Mouse (Mus musculus) heart, adult 2 months (tissue): ENCODE measurements around the gene Hagh. TPM values are rescaled to one million over a fixed set of nuclear protein-coding genes. Genes with fewer than 3 reads are reported as not detected.

Experiments
- DNase-seq, 2 experiments: peaks; one replicate each; pipeline ENCODE4 v3.0.0; 2021
- H3K27ac ChIP-seq: fragments of 200-600 bp; 2 replicates; pipeline ENCODE4 v1.8.1; 2022
- H3K27me3 ChIP-seq: fragments of 200-500 bp; 2 replicates; pipeline ENCODE4 v1.6.1; 2012; ENCODE audit warnings: mild to moderate bottlenecking, low read length, inconsistent platforms, mixed read lengths; ENCODE audit not compliant: control insufficient read depth, insufficient read depth
- H3K36me3 ChIP-seq: fragments of 200-500 bp; 2 replicates; pipeline ENCODE4 v1.6.1; 2012; ENCODE audit warnings: low read length, inconsistent platforms; ENCODE audit not compliant: control insufficient read depth, insufficient read depth
- H3K4me1 ChIP-seq: fragments of 200-500 bp; 2 replicates; pipeline ENCODE4 v1.6.1; 2011; ENCODE audit warnings: low read length; ENCODE audit not compliant: control insufficient read depth, insufficient read depth
- H3K4me3 ChIP-seq: fragments of 200-600 bp; 2 replicates; pipeline ENCODE4 v1.8.1; 2022
- H3K79me2 ChIP-seq: fragments of 200-500 bp; replicated peaks from 2 replicates; pipeline ENCODE4 v1.6.1; 2012; ENCODE audit warnings: mild to moderate bottlenecking, inconsistent platforms, low read length, moderate library complexity, mixed read lengths; ENCODE audit not compliant: control insufficient read depth, insufficient read depth
- H3K9ac ChIP-seq: fragments of 200-500 bp; 2 replicates; pipeline ENCODE4 v1.6.1; 2012; ENCODE audit warnings: low read depth, mild to moderate bottlenecking, control low read depth, inconsistent platforms, low read length, mixed read lengths
- CTCF ChIP-seq: fragments of 200-600 bp; IDR thresholded peaks from 2 replicates; pipeline ENCODE4 v1.8.1; 2022; ENCODE audit warnings: antibody characterized with exemption, mild to moderate bottlenecking, moderate library complexity
- EP300 ChIP-seq: fragments of 200-500 bp; IDR thresholded peaks from 2 replicates; pipeline ENCODE4 v1.6.1; 2011; ENCODE audit warnings: low read depth, low read length, control low read depth; ENCODE audit not compliant: insufficient read depth
- POLR2A ChIP-seq: fragments of 200-500 bp; IDR thresholded peaks from 2 replicates; pipeline ENCODE4 v1.6.1; 2011; ENCODE audit warnings: mild to moderate bottlenecking, low read depth, low read length, control low read depth; ENCODE audit not compliant: insufficient read depth
- WGBS: fragments of 180-500 bp; shearing (Covaris S2); methylation state at CpG from one replicate; pipeline ENCODE4 v1.1.7; 2018; 5-methylcytosine and 5-hydroxymethylcytosine counted together
- intact Hi-C: fragments of 180-260 bp; cut with DNase I; formaldehyde crosslinking; loops from one replicate; pipeline ENCODE4 v1.15.1; 2025
- polyA plus RNA-seq: library from polyadenylated mRNA; depleted of rRNA; stranded (reverse); fragments of >200 nt; gene quantifications from 2 replicates; pipeline ENCODE4 v1.2.3, GENCODE M21; 2012
- total RNA-seq, 2 experiments: library from RNA; stranded (reverse); gene quantifications; 2 replicates each; pipeline ENCODE4 v1.2.3; 2021

Gene Hagh
- total and polyA plus RNA-seq, 3 experiments: 85.8 to 133 (median 89.5) TPM

DNA sequence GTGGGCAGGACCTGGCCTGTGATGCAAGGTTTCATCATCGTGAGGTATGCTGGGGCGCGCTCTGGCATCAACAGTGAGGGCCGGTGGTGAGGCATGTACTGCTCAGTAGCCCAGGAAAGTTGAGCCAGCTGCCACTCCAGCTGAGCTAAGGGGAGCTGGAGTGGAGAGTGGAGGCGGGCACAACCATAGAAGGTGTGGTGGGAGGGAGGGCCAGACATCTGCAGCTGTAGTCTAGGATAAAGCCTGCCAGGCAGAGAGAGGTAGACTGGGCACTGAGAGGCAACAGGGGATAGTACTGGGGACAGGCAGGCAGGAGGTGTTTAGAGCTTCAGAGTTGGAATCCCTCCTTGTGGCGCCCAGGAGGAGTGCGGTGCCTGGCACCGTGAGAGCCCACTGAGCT, 20.1 kb downstream of the Hagh start:
- Histone ChIP-seq H3K4me3 (no peak overlapping the region), H3K36me3 (no peaks in the 10 kb centered on the region), H3K27ac (no peak overlapping the region), H3K4me1 (no peaks in the 10 kb centered on the region; the same call in 1 of the 2 replicates), H3K9ac (no peak overlapping the region), H3K27me3 (no peaks in the 10 kb centered on the region), H3K79me2 (no peaks in the 10 kb centered on the region)
- no peak for DNase-seq
- TF ChIP-seq POLR2A (no peak), CTCF (no peak), EP300 (no peak)
- 88% methylated on average over 8 of the region's 8 CpGs for WGBS
- intact Hi-C loops: no loop called here

DNA sequence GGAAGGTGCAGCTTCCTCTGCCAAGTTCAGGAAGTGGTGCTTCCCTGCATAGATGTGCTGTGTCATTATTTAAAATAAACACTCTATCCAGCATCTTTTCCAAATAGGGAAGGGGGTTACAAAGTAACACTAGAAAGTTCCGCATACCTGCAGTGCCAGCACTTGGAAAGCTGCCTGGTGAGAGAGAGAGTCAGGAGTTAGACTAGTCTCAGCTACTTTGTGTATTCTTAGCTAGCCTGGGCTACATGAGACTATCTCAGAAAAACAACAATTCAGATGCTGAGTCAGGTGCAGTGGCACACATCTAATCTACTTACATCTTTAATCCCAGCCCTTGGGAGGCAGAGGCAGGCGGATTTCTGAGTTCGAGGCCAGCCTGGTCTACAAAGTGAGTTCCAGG, 21.8 kb downstream of the Hagh start:
- Histone ChIP-seq H3K27ac (no peak overlapping the region), H3K9ac (no peak overlapping the region), H3K36me3 (no peaks in the 10 kb centered on the region), H3K27me3 (no peaks in the 10 kb centered on the region), H3K79me2 (no peaks in the 10 kb centered on the region), H3K4me3 (no peak overlapping the region), H3K4me1 (no peaks in the 10 kb centered on the region; the same call in 1 of the 2 replicates)
- DNase-seq: no peak
- 90% methylated on average over 3 of the region's 3 CpGs for WGBS
- TF ChIP-seq POLR2A: no peak
- no peak for TF ChIP-seq EP300
- TF ChIP-seq CTCF: no peak
- intact Hi-C loops: no loop called here

DNA sequence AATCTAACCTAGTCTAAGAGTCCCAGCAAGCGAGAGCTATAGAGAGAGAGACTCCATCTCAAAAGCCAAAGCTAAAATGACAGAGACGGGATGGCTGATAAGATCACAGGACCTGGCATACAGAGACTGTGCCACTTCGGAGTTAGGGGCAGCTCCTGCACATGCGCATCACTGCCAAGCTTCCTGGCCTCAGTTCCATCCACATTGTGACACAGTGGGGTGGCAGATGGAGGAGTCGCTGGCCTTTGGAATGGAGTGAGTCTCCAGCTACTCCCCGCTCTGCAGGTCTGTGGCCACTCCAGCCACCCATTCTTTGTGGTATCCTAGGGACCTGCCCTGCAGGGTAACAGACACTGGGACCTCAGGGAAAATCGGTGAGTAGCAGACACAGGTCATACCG, 25.8 kb downstream of the Hagh start, which contains the start of gene Igfals:
TSS of gene Igfals (plus strand) at position 222 of the 400 bp plus-strand sequence.
- Histone ChIP-seq H3K36me3 (no peaks in the 10 kb centered on the region), H3K79me2 (no peaks in the 10 kb centered on the region), H3K4me3 (no peak within 1 kb of the TSS), H3K4me1 (no peaks in the 10 kb centered on the region), H3K27me3 (no peaks in the 10 kb centered on the region), H3K27ac (no peak within 1 kb of the TSS), H3K9ac (no peak within 1 kb of the TSS)
- TF ChIP-seq CTCF (no peak), POLR2A (no peak), EP300 (no peak)
- no peak for DNase-seq
- 89% methylated on average over 8 of the region's 8 CpGs for WGBS
- intact Hi-C loops: no loop called here

DNA sequence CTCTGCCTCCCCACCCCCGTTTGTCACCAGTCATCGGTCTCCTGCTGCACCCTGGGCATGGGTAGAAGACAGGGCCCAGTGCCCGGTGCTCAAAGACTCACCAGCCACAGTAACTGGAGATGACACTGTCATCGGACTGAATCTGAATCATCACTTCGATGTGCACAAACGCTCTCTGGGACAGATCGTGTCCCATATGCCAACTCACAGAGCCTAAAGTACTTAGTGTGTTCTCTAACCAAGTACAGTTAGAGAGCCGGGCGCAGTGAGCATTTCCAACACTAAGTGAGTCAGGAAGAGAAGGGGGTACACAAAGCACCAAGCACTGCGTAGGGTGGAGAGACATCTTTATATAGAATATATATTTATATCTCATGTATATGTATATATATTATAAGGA, 28.0 kb downstream of the Hagh start:
- no peak for TF ChIP-seq EP300
- no peak for TF ChIP-seq POLR2A
- no peak for TF ChIP-seq CTCF
- no peak for DNase-seq
- H3K27ac ChIP-seq: no peak overlapping the region
- H3K4me1 ChIP-seq: no peaks in the 10 kb centered on the region
- no peak overlapping the region for H3K9ac ChIP-seq
- H3K4me3 ChIP-seq: no peak overlapping the region
- no peaks in the 10 kb centered on the region for H3K79me2 ChIP-seq
- H3K36me3 ChIP-seq: no peaks in the 10 kb centered on the region
- H3K27me3 ChIP-seq: no peaks in the 10 kb centered on the region
- WGBS: 90% methylated on average over 10 of the region's 10 CpGs
- intact Hi-C loops: no loop called here

DNA sequence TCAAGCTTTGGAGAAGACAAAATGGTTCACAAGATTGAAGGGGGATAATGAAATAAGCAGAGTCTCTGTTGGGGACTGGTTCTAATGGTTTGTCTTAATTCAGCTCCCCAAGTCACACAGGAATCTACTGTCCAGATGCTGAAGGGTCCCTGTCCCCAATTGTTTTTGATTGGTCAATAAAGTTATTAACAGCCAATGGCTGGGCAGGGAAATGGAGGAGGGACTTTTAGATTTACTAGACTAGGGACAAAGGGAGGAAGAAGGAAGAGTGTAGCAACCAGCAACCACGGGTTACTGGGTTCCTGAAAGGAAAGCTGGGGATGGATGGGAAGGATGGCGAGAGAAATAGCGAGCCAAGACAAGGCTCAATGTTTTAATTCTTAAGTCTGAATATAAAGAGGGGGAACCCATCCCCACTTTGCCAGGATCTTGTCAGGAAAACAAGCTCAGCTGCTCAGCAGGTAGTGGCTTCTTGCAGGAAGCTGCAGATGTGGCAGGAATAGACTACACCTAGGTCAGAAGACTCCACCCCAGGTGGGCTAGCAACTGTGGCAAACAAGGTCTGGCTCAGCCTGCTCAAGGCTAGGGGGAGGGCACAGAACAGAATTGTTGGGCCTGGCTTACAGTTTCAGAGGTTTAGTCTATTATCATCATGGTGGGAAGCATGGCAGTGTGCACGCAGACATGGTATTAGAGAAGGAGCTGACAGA, 33.9 kb downstream of the Hagh start:
- no peak overlapping the region for H3K9ac ChIP-seq
- 53% methylated on average over 4 of the region's 4 CpGs for WGBS
- H3K79me2 ChIP-seq: no peaks in the 10 kb centered on the region
- H3K27me3 ChIP-seq: no peaks in the 10 kb centered on the region
- intact Hi-C loops: no loop called here
- H3K27ac ChIP-seq: no peak overlapping the region
- no peaks in the 10 kb centered on the region for H3K36me3 ChIP-seq
- H3K4me1 ChIP-seq: no peaks in the 10 kb centered on the region; the same call in 1 of the 2 replicates
- no peak for DNase-seq
- TF ChIP-seq EP300: no peak
- TF ChIP-seq CTCF: no peak
- H3K4me3 ChIP-seq: no peak overlapping the region

DNA sequence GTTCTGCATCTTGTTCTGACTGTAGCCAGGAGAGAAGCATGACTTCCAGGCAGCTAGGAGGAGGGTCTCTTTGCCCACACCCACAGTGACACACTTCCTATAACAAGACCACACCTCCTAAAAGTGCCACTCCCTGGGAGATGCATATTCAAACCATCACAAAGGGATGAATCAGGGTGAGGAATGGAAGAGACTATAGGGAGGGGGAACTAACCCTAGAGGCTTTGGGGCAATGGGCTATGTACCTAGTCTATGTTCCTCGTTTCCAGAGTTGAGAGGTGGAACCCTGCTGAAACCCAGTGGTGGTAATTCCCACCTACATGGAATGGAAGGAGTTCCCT, 34.4 kb downstream of the Hagh start:
- intact Hi-C loops: no loop called here
- no peak for DNase-seq
- Histone ChIP-seq H3K36me3 (no peaks in the 10 kb centered on the region), H3K27ac (no peak overlapping the region), H3K4me3 (no peak overlapping the region), H3K9ac (no peak overlapping the region), H3K4me1 (no peaks in the 10 kb centered on the region; the same call in 1 of the 2 replicates), H3K27me3 (no peaks in the 10 kb centered on the region), H3K79me2 (no peaks in the 10 kb centered on the region)
- WGBS: 42% methylated on average over 1 of the region's 1 CpGs
- TF ChIP-seq EP300 (no peak), POLR2A (no peak), CTCF (no peak)
